Mouse (Mus musculus) embryonic fibroblast, embryonic 13.5 days (primary cell): ENCODE measurements around the gene Borcs6. TPM values are rescaled to one million over a fixed set of nuclear protein-coding genes. Genes with fewer than 3 reads are reported as not detected.
A peak's percentile ranks its signal among the peaks of the same experiment; 100 is the strongest.

Experiments used
- H3K27ac ChIP-seq: 2 replicates; pipeline ENCODE4 v1.5.1; 2012; ENCODE audit warnings: low read length, control low read depth, inconsistent platforms; ENCODE audit not compliant: insufficient read depth
- H3K4me1 ChIP-seq: 2 replicates; pipeline ENCODE4 v1.6.1; 2011; ENCODE audit warnings: low read length; ENCODE audit not compliant: control insufficient read depth, insufficient read depth
- H3K4me3 ChIP-seq: 2 replicates; pipeline ENCODE4 v1.5.1; 2011; ENCODE audit warnings: mild to moderate bottlenecking, control low read depth, low read length; ENCODE audit not compliant: insufficient read depth
- CTCF ChIP-seq: IDR thresholded peaks from 2 replicates; pipeline ENCODE4 v1.5.1; 2011; ENCODE audit warnings: mild to moderate bottlenecking, control low read depth, low read length, moderate library complexity, borderline replicate concordance; ENCODE audit not compliant: insufficient read depth
- POLR2A ChIP-seq: IDR thresholded peaks from 2 replicates; pipeline ENCODE4 v1.6.1; 2011; ENCODE audit warnings: low read depth, mild to moderate bottlenecking, control low read depth, low read length, moderate library complexity
- polyA plus RNA-seq: library from polyadenylated mRNA; stranded (reverse); fragments of >200 nt; gene quantifications from 2 replicates; pipeline ENCODE4 v1.2.4, GENCODE M21; 2011; ENCODE audit warnings: low read depth; ENCODE audit not compliant: missing spikeins, insufficient read length

The Borcs6 gene
- polyA plus RNA-seq, 1 experiment: 9.7 TPM

DNA sequence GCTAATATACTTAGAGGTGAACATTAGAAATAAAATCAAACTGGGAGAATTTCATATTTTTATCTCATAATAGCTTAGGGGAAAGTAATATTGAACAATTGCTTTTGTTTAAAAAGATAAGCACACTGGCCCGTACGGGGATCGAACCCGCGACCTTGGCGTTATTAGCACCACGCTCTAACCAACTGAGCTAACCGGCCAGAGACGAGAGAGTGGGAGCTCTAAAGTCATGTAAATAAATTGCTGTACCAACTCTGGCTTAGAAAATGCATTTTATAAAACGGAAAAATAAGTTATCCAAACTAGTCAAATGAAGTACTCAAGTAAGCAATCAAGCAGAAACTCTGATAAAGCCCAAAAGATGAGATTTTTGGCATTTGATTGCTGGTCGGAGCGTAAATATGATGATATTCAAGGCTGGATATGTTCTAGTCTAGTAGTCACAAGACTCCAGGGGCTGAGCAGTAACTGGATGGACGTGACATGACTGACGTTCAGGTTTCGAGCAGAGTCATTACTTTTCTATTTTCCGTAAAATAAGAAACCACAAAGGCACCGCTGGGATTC lies 2.8 kb downstream of the Borcs6 start:
- peak overlapping the region; percentile 21; the same call in 1 of the 2 replicates for H3K4me3 ChIP-seq
- H3K27ac ChIP-seq: peak overlapping the region; percentile 79
- peaks cover 5% of the 10 kb centered on the region; the same call in 1 of the 2 replicates for H3K4me1 ChIP-seq
- TF ChIP-seq CTCF: no peak
- peak; percentile 37; the same call in 1 of the 2 replicates for TF ChIP-seq POLR2A

DNA sequence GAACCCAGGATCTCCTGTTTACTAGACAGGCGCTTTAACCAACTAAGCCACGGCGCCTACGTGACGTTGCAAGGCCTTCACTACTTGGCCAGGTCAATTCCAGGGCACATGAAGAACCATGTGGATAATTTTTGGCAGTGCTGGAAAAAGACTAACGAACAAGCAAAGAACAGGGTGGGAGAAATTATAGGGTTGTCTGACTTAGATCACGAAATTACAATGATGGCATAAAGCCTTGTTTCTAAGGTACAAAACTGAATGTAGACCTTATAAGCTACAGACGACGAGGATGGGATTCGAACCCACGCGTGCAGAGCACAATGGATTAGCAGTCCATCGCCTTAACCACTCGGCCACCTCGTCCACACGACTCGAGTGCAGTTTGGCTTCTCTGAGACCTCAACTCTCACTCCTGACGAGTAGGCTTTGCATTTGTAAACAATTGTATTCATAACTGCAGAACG lies 3.3 kb downstream of the Borcs6 start:
- Histone ChIP-seq H3K27ac (peak overlapping the region; percentile 30), H3K4me1 (peaks cover 8% of the 10 kb centered on the region; the same call in 1 of the 2 replicates), H3K4me3 (peak overlapping the region; percentile 70)
- TF ChIP-seq CTCF: no peak
- TF ChIP-seq POLR2A: no peak

DNA sequence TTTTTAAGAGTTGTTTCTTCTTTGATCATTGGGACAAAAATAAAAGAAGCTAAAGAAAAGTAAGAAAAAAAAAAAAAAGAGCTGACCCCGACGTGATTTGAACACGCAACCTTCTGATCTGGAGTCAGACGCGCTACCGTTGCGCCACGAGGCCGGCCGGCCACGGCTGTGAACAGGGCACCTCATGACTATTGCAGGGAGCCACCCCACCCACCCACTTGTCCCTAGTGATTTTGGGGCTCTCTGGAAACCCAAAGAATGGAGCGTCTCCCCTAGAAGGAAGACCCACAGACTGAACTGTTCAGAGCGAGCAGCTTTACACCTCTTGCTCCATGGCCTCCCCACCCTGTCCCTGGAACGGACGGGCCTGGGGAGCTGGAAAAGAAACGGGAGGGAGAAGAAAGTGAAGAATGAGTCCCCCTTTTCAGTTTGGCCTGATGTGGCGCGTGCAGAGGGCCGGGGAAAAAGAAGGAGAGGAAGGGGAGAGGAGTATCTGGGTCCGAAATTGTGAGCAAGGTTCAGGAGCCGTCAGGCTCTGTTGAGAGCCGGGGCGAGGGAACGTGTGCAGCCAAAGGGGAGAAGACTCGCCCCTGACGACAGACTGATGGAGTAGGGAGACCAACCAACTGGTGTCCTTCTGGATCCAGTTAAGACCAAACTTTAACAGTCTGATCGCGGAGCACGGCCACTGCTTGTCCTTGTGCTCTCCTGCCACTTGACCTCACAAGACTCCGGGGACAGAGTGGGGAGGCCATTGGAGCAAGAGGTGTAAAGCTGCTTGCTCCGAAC lies 4.1 kb downstream of the Borcs6 start:
- peaks cover 9% of the 10 kb centered on the region; the same call in 1 of the 2 replicates for H3K4me1 ChIP-seq
- peak overlapping the region; percentile 16 for H3K27ac ChIP-seq
- peak overlapping the region; percentile 96 for H3K4me3 ChIP-seq
- TF ChIP-seq CTCF: no peak

DNA sequence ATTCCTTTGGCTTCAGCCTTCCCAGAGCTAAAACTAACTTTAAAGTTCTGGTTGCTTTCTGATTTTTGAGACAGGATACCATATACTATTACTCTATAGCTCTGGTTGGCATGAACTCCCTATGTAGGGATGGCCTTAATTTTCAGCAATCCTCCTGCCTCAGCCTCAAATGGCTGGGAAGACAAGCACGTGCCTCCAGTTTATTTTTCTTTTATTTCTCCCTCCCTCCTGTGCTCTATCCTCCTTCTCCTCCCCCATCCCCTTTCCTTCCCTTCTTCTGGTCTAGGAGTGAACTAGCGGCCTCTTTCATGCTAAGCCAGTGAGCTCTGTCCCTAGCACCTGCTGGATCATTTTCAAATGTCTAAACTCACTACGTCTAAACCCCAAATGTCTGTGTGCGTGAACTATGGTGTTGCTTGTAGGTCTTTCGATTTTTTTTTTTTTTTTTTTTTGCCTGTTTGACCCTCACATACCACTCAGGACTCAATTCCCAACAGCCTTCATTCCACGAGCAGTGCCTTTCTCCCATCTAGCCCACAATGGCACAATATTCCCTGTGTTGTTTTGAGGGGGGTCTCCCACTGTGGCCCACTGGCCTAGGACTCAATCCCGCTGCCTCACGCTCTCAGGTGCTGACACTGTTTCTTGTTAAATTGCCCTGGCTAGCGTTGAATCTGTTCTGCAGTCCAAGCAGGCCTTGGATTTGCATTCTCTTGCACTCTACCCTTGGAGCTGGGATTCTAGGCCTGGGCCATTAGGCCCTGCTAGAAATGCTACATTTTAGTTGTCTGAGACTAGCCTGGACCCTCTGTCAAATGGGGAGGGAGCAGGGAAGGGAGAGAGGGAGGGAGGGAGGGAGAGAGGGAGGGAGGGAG lies 5.0 kb downstream of the Borcs6 start:
- TF ChIP-seq CTCF (no peak), POLR2A (no peak)
- H3K27ac ChIP-seq: peak overlapping the region; percentile 16; the same call in 1 of the 2 replicates
- H3K4me1 ChIP-seq: peaks cover 9% of the 10 kb centered on the region; the same call in 1 of the 2 replicates
- H3K4me3 ChIP-seq: peak overlapping the region; percentile 96

DNA sequence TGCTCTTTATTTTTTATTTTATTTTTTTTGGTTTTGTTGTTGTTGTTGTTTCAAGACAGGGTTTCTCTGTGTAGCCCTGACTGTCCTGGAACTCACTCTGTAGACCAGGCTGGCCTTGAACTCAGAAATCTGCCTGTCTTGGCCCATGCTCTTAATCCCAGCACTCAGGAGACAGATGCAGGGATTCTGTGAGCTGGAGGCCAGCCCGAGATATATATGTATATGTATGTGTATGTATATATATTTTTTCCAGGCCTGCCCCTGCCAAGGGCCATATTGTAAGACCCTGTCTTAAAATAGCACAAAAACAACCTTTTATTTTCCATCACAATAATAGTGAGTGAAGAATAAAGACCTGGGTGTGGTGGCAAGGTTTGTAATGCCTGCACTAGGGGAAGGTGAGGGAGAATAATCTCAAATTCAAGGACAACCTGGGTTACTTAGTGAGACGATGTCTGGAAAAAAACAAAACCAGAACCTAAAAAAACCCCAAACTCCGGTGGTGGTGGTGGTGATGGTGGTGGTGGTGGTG lies 5.9 kb downstream of the Borcs6 start:
- H3K4me3 ChIP-seq: no peak overlapping the region
- no peak overlapping the region for H3K27ac ChIP-seq
- peaks cover 9% of the 10 kb centered on the region; the same call in 1 of the 2 replicates for H3K4me1 ChIP-seq
- no peak for TF ChIP-seq CTCF
- no peak for TF ChIP-seq POLR2A

DNA sequence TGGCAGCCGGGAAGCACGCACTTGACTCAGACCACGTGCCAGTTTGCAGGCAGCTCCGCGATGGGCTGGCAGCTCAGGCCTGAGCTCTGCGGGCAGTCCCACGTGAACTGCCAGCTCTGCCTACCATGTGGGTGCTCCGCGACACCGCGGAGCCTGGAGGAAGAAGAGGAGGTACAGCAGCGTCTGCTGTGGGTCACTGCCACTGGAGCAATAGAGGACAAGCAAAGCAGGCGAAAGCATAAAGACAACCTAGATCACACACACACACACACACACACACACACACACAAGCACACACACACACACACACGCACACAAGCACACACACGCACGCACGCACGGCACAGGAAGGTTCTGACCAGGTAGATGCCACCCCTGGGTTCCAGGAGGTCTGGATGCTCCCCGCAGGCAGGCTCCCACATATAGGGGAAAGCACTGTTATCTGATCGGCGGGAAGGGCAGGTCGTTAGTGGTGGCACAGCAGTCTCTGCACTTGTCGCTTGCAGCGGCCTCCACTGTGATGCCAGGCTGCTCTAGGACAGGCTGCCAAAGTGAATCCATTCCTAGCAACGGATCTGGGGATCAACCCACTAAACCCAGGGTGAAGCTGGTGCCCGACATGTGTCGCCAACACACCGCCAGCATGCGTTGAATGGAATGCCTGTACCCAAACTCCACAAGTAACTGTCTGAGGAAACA lies 6.8 kb downstream of the Borcs6 start:
- Histone ChIP-seq H3K4me3 (no peak overlapping the region; the same call in 1 of the 2 replicates), H3K27ac (no peak overlapping the region), H3K4me1 (peaks cover 9% of the 10 kb centered on the region; the same call in 1 of the 2 replicates)
- TF ChIP-seq POLR2A: no peak
- TF ChIP-seq CTCF: no peak

DNA sequence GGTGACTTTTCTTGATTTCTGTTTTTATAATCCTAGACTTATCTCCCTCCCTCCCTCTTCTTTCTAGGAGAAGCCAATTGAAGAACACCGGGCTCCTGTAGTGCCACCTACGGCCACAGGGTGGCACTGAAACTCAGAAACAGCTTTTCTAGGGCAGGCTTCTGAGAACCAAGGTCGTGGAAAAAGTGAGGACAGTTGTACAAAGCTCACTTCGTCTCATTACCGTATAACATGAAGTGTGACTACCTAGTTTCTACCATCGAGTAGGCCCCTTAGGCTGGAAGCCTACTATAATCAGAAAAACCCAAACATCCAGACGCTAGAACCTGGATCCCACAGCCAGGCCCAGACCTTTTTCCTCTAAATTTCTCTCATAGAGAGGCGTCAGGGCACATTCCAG lies 7.4 kb downstream of the Borcs6 start:
- Histone ChIP-seq H3K4me3 (no peak overlapping the region), H3K4me1 (peaks cover 9% of the 10 kb centered on the region; the same call in 1 of the 2 replicates), H3K27ac (0 out of 2 replicates have a peak overlapping the region, but pooled peaks have one; percentile 16)
- TF ChIP-seq CTCF: peak; percentile 29; the same call in 1 of the 2 replicates
- TF ChIP-seq POLR2A: no peak

DNA sequence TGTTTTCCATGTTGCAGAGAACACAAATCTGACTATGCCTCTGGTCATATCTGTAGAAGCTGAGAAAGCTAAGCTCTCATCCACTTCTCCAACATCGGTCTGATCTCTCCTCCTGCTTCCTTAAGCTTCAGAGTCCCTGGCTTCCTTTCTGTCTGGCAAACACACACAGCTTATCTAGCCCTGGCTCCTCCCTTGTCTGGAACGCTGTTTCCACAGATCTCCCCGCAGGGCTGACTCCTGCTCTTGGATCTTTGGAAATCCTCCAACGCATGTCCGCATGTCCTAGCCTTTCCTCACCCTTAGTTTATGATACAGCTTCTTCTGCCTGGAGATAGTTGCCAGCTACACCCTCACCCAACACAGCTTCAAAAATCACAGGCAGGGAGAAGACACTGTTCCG lies 8.1 kb downstream of the Borcs6 start:
- Histone ChIP-seq H3K4me3 (no peak overlapping the region), H3K27ac (0 out of 2 replicates have a peak overlapping the region, but pooled peaks have one; percentile 16), H3K4me1 (peaks cover 9% of the 10 kb centered on the region; the same call in 1 of the 2 replicates)
- TF ChIP-seq POLR2A (no peak), CTCF (no peak)

DNA sequence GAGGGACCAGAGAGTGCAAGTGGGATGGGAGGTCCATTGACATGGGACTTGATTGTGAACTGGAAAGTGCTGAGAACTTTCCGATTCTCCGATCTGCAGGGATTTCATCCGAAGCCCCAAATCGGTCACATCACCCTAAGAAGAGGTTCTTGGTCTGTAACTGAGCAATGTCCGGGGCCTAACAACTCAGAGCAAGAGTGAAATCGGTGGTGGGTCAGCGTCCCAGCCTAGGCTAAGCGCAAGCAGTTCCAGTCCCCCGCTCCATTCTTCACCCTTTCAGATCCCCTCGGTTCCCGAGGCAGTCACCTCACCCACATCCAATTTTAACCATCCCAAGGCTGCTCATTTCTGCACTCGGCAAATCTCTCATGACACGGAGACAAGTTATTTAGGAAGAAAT lies 10.6 kb downstream of the Borcs6 start:
- TF ChIP-seq CTCF: no peak
- TF ChIP-seq POLR2A: no peak
- peaks cover 9% of the 10 kb centered on the region; the same call in 1 of the 2 replicates for H3K4me1 ChIP-seq
- peak overlapping the region; percentile 84 for H3K4me3 ChIP-seq
- peak overlapping the region; percentile 86 for H3K27ac ChIP-seq
